32 mouse cellular contexts compared by ENCODE assay signal in the genomic region with DNA sequence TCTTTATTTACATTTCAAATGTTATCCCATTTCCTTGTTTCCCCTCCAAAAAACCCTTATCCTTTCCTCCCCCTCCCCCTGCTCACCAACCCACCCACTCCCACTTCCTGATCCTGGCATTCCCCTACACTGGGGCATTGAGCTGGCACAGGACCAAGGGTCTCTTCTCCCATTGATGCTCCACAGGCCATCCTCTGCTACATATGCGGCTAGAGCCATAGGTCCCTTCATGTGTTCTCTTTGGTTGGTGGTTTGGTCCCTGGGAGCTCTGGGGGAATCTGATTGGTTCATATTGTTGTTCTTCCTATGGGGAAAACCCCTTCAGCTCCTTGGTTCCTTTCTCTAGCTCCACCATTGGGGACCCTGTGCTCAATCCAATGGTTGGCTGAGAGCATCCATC.
"Had no signal": no experiment of that assay in that cellular context is flagged by ENCODE, and none has a peak within 500 bp of the region (broad histone marks: within the 10 kb centered on the region; RNA-seq: fewer than 3 reads in every experiment).

No protein-coding gene starts in this region.

- H3K9ac ChIP-seq: limb, embryonic 12.5 days; limb, embryonic 13.5 days; limb, embryonic 15.5 days; liver, embryonic 12.5 days; liver, embryonic 13.5 days; liver, embryonic 14.5 days; liver, embryonic 15.5 days; liver, postnatal 0 days; lung, embryonic 14.5 days; lung, embryonic 15.5 days; midbrain, embryonic 12.5 days; midbrain, embryonic 13.5 days; midbrain, embryonic 15.5 days; neural tube, embryonic 12.5 days had no signal

- DNase-seq: left cerebral cortex, postnatal 4 days; liver; liver, embryonic 13.5 days; liver, postnatal 0 days; lung, adult 18-20 months; lung, adult 2 months; lung, embryonic 14.5 days; lung, postnatal 10 days; lung, postnatal 14 days; lung, postnatal 36 days; lung, postnatal 4 days; midbrain, embryonic 14.5 days had no signal

- H3K36me3 ChIP-seq: limb, embryonic 10.5 days; limb, embryonic 12.5 days; limb, embryonic 13.5 days; limb, embryonic 15.5 days; liver, embryonic 12.5 days; liver, embryonic 13.5 days; liver, embryonic 15.5 days; lung, embryonic 15.5 days; midbrain, embryonic 10.5 days; midbrain, embryonic 12.5 days; midbrain, embryonic 13.5 days; midbrain, embryonic 15.5 days; neural tube, embryonic 12.5 days had no signal

- H3K4me3 ChIP-seq: limb, embryonic 10.5 days; limb, embryonic 12.5 days; limb, embryonic 13.5 days; limb, embryonic 15.5 days; liver, embryonic 12.5 days; liver, embryonic 13.5 days; liver, embryonic 15.5 days; lung, embryonic 15.5 days; megakaryocyte, embryonic 14.5 days; midbrain, embryonic 10.5 days; midbrain, embryonic 12.5 days; midbrain, embryonic 13.5 days; midbrain, embryonic 15.5 days; myocyte; neural tube, embryonic 12.5 days had no signal

- H3K4me1 ChIP-seq: limb, embryonic 12.5 days; limb, embryonic 13.5 days; limb, embryonic 15.5 days; liver, embryonic 12.5 days; midbrain, embryonic 12.5 days; midbrain, embryonic 13.5 days; midbrain, embryonic 15.5 days; neural tube, embryonic 12.5 days had no signal

- H3K9me3 ChIP-seq: limb, embryonic 10.5 days; limb, embryonic 12.5 days; limb, embryonic 13.5 days; limb, embryonic 15.5 days; liver, embryonic 12.5 days; liver, embryonic 13.5 days; liver, embryonic 15.5 days; lung, embryonic 15.5 days; midbrain, embryonic 10.5 days; midbrain, embryonic 12.5 days; midbrain, embryonic 13.5 days; midbrain, embryonic 15.5 days; neural tube, embryonic 12.5 days had no signal

- H3K4me2 ChIP-seq: limb, embryonic 12.5 days; limb, embryonic 13.5 days; limb, embryonic 15.5 days; liver, embryonic 11.5 days; liver, embryonic 12.5 days; liver, embryonic 13.5 days; liver, embryonic 15.5 days; lung, embryonic 14.5 days; lung, embryonic 15.5 days; midbrain, embryonic 11.5 days; midbrain, embryonic 12.5 days; midbrain, embryonic 13.5 days; midbrain, embryonic 15.5 days; neural tube, embryonic 12.5 days had no signal

- H3K27me3 ChIP-seq: limb, embryonic 12.5 days; limb, embryonic 13.5 days; limb, embryonic 15.5 days; liver, embryonic 12.5 days; liver, embryonic 13.5 days; liver, embryonic 15.5 days; lung, embryonic 15.5 days; midbrain, embryonic 12.5 days; midbrain, embryonic 13.5 days; midbrain, embryonic 15.5 days; neural tube, embryonic 12.5 days had no signal

- ATAC-seq: liver, embryonic 12.5 days; liver, postnatal 0 days; lung, postnatal 0 days; midbrain, embryonic 13.5 days; midbrain, embryonic 15.5 days; midbrain, embryonic 16.5 days had no signal

- H3K27ac ChIP-seq: limb, embryonic 10.5 days; limb, embryonic 12.5 days; limb, embryonic 13.5 days; limb, embryonic 15.5 days; liver, embryonic 12.5 days; liver, embryonic 13.5 days; liver, embryonic 14.5 days; liver, embryonic 15.5 days; lung, embryonic 15.5 days; macrophage; midbrain, embryonic 10.5 days; midbrain, embryonic 12.5 days; midbrain, embryonic 13.5 days; midbrain, embryonic 15.5 days; neural tube, embryonic 12.5 days had no signal
